Mouse (Mus musculus) heart, postnatal 36 days (tissue): ENCODE measurements around the gene Gsta1. TPM values are rescaled to one million over a fixed set of nuclear protein-coding genes. Genes with fewer than 3 reads are reported as not detected.
"Not testable (repeated sequence)": the region's sequence is repeated elsewhere in the genome, so short reads cannot be mapped to it uniquely, and the experiment has no call there.

ENCODE experiments used
- DNase-seq, 2 experiments: peaks; one replicate each; pipeline ENCODE4 v3.0.0; 2021 to 2022
- intact Hi-C: fragments of 180-260 bp; cut with DNase I; formaldehyde crosslinking; loops from one replicate; pipeline ENCODE4 v1.15.1; 2025
- total RNA-seq, 2 experiments: library from RNA; stranded (reverse); gene quantifications; 2 replicates each; pipeline ENCODE4 v1.2.3; 2021

The Gsta1 gene
- total RNA-seq, 2 experiments from 2014 or later, result 1.1 TPM; not detected in 1

- no peak for DNase-seq
- intact Hi-C loops, result no loop called here
Measured at GRCm38 (mm10) chr9:78228122-78228521, 2.3 kb upstream of the Gsta1 start.

DNA sequence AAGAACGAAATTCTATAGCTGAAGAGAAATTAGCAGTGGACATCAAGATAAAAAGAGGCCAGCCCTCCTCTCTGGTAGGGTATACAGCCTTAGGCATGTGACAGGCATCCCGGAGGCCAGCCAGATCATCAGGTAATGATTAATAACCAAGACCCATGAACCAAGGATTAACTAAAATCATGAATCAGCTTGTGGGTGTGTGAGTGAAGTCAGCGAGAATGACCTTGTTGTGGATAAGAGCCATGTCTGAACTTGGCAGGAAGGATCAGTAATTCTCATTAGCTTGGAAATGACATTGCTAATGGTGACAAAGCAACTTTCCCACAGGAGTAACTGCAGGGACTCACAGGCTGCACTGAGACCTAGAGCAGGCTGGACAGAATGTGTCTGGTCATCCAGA lies 798 bp upstream of the Gsta1 start:
- DNase-seq, intact Hi-C loops: not testable (repeated sequence)

DNA sequence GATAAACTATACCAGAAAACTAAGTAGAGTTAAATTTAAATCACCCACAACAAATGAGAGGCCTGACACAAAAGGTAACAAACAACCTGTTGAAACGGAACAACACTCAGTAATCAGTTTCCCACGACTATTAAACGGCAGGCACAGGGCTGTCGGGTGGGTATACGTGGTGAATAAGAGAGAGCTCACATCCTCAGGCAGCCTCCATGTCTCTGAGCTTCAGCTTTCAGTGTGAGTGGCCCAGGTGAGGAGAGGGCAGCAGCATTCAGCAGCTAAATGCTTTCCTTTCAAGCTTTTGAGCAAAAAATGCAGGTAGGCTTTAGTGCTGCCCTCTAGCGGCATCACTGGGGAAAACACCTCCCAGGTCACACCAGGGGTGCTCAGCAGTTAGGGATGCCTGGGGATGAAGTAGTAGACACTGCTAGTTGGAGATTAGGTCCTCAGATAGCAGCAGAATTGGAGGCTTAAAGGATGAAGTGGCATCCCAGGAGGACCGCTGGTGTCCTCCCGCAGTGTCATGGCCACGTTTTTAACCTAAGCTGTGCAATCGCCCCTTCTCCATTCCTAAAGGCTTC lies 2.8 kb downstream of the Gsta1 start:
- intact Hi-C loops, result not testable (repeated sequence)

GRCm38 (mm10) chr9:78255683-78256470 lies 25.4 kb downstream of the Gsta1 start:
- peak in 1 of 2 experiments; percentile 1 for DNase-seq
- intact Hi-C loops, result not testable (repeated sequence)

More for the DNA sequence above, 2.8 kb downstream of the Gsta1 start:
- DNase-seq, result not testable (repeated sequence)

GRCm38 (mm10) chr9:78256914-78257313 lies 26.5 kb downstream of the Gsta1 start, which contains the start of gene Gm3776:
Gene Gm3776, plus strand, starts transcription at chr9:78257129.
- intact Hi-C loops, DNase-seq: not testable (repeated sequence)

DNA sequence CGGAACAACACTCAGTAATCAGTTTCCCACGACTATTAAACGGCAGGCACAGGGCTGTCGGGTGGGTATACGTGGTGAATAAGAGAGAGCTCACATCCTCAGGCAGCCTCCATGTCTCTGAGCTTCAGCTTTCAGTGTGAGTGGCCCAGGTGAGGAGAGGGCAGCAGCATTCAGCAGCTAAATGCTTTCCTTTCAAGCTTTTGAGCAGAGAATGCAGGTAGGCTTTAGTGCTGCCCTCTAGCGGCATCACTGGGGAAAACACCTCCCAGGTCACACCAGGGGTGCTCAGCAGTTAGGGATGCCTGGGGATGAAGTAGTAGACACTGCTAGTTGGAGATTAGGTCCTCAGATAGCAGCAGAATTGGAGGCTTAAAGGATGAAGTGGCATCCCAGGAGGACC lies 29.2 kb downstream of the Gsta1 start:
- intact Hi-C loops, result not testable (repeated sequence)
- peak; percentile 29 to 58 for DNase-seq

- intact Hi-C loops, DNase-seq: not testable (repeated sequence)
Measured at GRCm38 (mm10) chr9:78270945-78271344, 40.5 kb downstream of the Gsta1 start.

DNA sequence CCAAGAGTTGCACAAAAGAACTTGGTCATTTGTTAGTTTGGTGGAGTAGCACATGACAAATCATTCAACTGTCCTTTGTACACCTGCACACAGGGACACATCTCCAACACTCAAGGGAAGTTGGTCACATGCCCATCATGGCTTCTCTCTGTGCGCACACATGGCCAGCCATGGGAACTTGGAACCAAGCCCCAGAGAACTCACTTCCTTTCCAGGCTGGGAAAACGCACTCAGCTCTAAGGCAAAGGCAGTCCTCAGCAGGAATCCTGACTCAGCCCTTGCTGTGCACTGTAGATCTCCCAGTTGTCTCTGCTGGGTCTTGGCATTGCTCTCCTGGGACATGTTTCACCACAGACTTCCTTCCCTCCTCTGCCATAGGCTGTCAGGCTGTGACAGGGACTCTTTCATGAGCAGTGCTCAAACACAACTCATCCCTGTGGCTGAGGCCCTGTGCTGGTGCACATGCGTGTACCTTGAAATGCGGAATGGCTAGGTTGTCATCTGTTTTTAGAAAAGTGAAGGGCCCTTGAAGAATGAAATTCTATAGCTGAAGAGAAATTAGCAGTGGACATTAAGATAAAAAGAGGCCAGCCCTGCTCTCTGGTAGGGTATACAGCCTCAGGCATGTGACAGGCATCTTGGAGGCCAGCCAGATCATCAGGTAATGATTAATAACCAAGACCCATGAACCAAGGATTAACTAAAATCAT lies 51.7 kb downstream of the Gsta1 start:
- DNase-seq, intact Hi-C loops: not testable (repeated sequence)

- DNase-seq, intact Hi-C loops: not testable (repeated sequence)
Measured at GRCm38 (mm10) chr9:78289063-78289462, 58.6 kb downstream of the Gsta1 start.

- DNase-seq, result not testable (repeated sequence)
- intact Hi-C loops, result loop anchor here (5.0 kb wide), 1 partner anchor 58 kb away; no protein-coding TSS in a partner anchor
Measured at GRCm38 (mm10) chr9:78289723-78290122, 59.3 kb downstream of the Gsta1 start, which contains the start of gene Gm10639. Gene Gm10639, plus strand, starts transcription at chr9:78289923.

Other genes starting within 250 kb of the Gsta1 start
- not detected for gene Gcm1, start 178.7 kb upstream of the Gsta1 start, total RNA-seq
- gene Fbxo9, start 121.6 kb upstream of the Gsta1 start, total RNA-seq, result 10 to 100 TPM; 49.9 to 52.5 TPM
- gene Ick, start 121.5 kb upstream of the Gsta1 start, total RNA-seq, result 10 to 100 TPM; 13.7 to 15.3 TPM
- gene Gsta4, start 47.9 kb upstream of the Gsta1 start, total RNA-seq, result 10 to 100 TPM; 88.6 to 98.7 TPM
- 1 to 10 TPM; 1.0 to 1.2 TPM for gene Gm3776, start 26.5 kb downstream of the Gsta1 start, total RNA-seq
- gene Gm10639, start 59.3 kb downstream of the Gsta1 start, total RNA-seq, result not detected
- not detected for gene Omt2a, start 84.1 kb downstream of the Gsta1 start, total RNA-seq
- not detected for gene Omt2b, start 96.9 kb downstream of the Gsta1 start, total RNA-seq
- under 1 TPM in 1 of 2 experiments, not detected in 1; 0.46 TPM for gene Gsta2, start 125.1 kb downstream of the Gsta1 start, total RNA-seq
- not detected for gene Dppa5a, start 137.5 kb downstream of the Gsta1 start, total RNA-seq
- gene Ooep, start 148.1 kb downstream of the Gsta1 start, total RNA-seq, result not detected
- not detected for gene Ddx43, start 165.1 kb downstream of the Gsta1 start, total RNA-seq
- gene Cgas, start 212.6 kb downstream of the Gsta1 start, total RNA-seq, result under 1 TPM; 0.54 to 0.56 TPM
- gene Mto1, start 217.6 kb downstream of the Gsta1 start, total RNA-seq, result 10 to 100 TPM; 24.3 to 25.2 TPM
- gene Gm17324, start 218.1 kb downstream of the Gsta1 start, total RNA-seq, result not detected